Mouse (Mus musculus) ovary, adult 2 months (tissue): ENCODE results near the gene Tbx10. TPM values are rescaled to one million over a fixed set of nuclear protein-coding genes. Genes with fewer than 3 reads are reported as not detected.

Source experiments
- polyA plus RNA-seq: library from polyadenylated mRNA; depleted of rRNA; stranded (reverse); fragments of >200 nt; gene quantifications from 2 replicates; pipeline ENCODE4 v1.2.3, GENCODE M21; 2012; rRNA removed

Tbx10 gene
- not detected in 2 replicates for polyA plus RNA-seq

DNA sequence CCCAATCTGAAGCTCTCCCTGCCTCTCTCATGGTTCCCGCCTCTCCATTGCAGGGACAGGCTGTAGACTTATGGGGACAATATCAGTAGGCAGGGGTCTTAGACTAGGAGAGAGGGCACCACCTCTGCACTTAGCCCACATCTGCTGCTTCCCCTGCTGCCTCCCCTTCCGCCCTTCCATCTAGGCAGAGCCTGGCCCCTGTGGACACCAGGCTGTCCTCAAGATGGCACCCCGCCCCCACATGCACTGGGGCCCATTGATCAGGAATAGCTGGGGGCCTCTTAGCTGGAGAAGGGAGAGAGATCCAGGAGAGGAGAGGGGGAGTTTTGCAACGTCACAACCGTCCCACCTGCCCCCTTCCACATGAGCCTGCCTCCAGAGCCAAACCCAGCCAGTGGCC is at the start of gene Tbx10:
Gene Tbx10, plus strand, starts transcription at position 337 of the 400 bp plus-strand sequence.

DNA sequence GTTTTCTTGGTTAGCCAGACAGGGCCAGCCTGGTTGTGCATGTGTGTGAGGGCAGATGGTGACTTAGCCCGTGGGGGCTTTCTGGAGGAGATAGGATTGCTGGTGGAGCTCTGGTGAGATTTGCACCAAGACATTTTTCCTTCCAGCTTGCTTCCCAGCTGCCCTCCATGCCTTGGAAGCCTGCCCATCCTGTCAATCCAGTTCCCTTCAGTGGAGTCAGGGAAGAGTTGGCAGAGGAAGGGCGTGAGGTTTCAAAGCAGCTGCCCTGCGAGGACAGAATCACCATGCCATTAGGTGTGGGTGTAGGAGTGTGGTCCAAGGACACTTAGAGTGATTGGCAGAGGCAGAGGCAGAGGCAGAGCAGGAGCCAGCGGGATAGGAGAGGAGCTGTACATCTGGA is 34.1 kb upstream of the Tbx10 start, which contains the start of gene Aldh3b3:
Gene Aldh3b3, plus strand, starts transcription at position 176 of the 400 bp plus-strand sequence.

DNA sequence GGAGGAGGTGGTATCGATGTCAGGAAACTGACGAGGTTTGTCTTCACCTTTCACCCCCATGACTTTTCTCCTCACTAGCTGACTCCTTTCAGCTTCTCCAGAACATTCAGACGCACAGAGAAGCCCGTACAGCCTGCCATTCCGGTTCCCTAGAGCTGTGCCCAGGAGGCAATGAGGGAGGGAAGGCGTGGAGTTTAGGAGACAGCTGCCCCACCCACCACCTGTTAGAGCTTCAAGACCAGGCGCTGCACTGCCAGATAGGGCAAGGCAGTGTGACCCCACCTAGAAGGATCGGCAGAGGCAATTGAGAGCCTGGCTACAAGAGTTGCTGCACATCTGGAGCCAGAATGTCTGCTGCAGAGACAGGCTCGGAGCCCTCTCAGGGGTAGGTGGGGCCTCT is 20.3 kb upstream of the Tbx10 start, which contains the start of gene Aldh3b2:
Gene Aldh3b2, plus strand, starts transcription at position 100 of the 400 bp plus-strand sequence.

DNA sequence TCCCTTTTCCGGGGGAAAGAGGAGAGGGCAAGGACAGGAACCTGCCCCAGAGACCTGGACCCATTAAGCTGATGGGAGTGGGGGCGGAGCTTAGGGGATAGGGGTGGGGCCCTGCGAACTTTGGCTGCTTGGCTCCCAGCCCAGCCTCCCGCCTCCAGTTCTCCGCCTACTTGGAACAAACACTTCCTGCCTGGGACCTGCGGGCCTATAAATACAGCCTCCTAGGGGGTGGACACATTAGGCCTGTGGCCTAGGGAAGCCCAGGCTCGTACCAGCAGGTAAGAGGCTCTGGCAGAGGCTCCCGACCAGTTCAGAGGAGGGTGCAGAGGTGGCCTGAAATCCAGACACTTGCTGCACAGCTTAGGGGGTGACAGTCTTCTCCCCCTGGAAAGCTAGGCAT is 6.2 kb upstream of the Tbx10 start, which contains the start of gene Acy3:
Gene Acy3, plus strand, starts transcription at position 237 of the 400 bp plus-strand sequence.

DNA sequence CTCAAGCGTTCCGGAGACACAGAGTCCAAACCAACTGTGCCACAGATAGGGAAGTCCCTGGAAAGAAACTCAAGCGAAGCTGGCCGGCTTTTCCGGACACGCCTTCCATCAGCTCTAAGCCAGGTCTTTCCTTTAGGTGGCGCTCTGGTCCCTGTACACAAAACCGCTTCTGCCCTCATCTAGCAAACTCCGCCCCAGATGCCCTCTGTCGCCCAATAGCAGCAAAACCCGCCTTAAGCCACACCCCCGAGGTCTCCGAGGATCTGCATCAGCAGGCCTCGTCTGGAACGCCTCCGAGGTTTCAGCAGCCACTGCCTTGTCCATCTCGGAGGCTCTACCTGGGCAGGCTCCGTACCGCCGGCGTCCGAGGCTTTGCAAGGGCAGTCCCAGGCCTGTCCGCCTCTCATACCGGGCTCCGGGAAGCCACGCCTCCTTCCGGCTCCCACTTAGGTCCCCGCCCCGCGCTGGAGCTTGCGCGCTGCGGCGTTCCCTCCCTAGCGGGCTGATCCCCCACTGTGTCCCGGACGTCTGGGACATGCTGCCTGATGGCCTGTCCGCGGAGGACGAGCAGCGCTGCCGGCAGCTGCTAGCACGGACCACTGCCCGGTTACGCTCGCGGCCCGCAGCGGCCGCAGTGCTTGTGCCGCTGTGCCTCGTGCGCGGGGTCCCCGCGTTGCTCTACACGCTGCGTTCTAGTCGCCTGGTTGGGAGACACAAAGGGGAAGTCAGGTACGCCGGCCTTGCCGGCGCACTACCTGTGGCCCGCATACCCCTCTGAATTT is 7.8 kb downstream of the Tbx10 start, which contains the start of the genes Nudt8 and Gm49405:
Gene Nudt8, plus strand, starts transcription at position 462 of the 782 bp plus-strand sequence.
Gene Gm49405, plus strand, starts transcription at position 508 of the 782 bp plus-strand sequence.

DNA sequence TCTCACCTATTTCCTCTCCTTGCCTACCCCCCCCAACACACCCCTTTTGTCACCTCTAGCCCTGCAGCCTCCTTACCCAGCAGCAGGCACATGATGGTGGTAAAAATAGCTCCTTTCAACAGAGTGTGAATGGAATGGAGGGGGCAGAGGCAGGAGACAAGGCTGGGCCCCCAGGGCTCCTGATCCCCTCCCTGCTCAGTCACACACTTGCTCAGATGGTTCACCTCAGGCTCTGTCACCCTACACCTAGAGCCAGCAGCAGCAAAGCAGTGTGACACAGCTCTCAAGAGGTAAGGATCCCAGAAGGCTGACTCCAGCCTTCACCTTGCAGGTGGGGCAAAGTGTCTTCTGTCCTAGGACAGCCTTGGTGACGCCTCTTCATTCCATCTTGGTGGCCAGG is 10.6 kb downstream of the Tbx10 start, which contains the start of gene Doc2g:
Gene Doc2g, plus strand, starts transcription at position 202 of the 400 bp plus-strand sequence.

DNA sequence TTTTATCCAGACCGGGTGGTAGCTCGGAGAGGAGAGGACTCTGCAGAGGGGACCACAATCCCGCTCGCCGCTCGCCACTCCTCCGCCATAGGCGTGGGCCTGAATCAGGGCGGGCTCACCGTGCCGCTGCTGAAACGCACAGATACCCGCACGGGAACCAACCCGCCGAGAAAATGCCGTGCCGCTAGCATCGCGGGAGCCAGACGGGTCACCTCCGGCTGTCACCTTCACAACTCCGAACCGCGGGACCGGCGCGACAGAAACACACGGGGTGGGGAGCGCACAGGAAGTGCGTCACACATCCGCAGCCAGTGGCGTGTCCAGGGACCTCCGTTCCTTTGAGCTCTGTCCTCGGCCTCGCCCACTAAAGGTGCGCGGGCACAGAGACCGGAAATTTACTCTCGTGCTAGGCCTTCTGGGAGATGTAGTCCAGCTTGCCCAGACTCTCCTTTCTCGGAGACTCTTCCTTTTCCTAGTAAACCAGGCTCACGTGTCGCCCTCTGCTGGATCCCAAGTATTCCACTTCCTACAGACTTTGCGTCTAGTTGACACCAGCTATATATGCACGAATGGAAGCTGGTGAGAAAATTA is 20.0 kb downstream of the Tbx10 start, which contains the start of gene Ndufv1:
Gene Ndufv1, minus strand, starts transcription at position 375 of the 591 bp plus-strand sequence.

DNA sequence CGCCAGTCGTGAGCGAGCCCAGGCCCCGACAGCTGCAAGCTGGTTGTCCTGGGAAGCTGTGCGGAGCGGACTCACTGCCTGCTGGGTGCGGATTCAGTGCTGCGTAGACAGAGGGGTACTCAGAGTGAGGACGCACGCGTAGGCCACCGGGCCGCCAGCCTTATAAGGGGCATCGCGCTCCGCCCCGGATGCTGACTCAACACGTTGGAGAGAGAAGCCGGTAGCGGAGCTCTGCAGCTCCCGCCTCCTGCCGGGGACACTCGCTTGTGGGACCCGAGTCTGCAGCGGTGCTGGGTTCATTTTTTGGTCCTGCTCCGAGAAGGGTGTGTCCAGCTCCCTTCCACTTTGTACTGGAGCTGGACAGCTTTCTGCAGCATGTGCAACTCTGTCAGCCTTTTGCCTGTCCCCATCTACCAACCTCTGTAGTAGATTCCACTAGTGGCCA is 45.3 kb downstream of the Tbx10 start, which contains the start of gene Gstp1:
Gene Gstp1, minus strand, starts transcription at position 198 of the 445 bp plus-strand sequence.

DNA sequence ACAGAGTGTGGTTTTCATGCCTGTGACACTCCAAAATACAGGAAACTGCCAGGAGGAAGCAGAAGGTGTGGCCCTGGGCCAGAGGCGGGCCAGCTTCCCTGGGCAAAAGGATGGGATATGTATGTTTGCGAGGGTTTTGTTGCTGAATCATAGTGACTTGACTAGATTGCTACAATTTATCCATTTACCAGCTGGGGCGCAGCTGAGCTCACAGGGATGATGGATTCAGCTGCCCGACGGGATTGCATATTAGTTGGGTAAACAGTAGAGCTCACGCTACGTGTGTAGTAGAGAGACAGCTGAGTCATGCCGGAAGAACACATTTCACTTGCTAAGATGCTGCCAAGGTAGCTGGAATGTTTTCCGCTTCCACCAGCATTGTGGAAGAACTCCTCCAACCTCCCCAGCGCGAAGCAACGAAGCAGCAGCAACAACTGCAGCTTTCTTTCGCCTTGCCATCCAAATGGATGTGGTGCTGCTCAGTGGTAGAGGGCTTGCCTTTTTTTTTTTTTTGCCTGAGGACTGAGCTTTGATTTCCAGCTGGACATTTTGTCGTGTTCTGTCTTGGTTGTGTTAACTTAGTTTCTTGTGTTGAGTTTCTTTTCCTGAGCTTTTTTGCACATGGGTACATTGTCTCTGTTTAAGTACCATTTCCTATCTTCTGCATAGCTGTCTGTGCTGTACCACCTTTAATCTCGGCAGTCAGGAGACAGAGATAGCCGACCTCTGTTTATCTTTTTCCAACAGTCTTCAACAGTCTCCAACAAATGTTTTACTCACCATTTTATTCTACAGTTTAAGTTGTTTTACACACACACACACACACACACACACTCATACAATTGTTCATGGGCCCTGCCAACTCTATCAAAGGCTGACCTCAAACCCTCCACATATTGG is 53.7 kb downstream of the Tbx10 start, which contains the start of gene Gstp2:
Gene Gstp2, minus strand, starts transcription at position 58 of the 900 bp plus-strand sequence.

Other genes with a start within 250 kb of the Tbx10 start
- 14.5 and 17.9 TPM in 2 replicates for gene Kmt5b, start 225.3 kb upstream of the Tbx10 start, polyA plus RNA-seq
- 104 and 134 TPM in 2 replicates for gene Chka, start 141.0 kb upstream of the Tbx10 start, polyA plus RNA-seq
- gene Tcirg1, start 85.6 kb upstream of the Tbx10 start, polyA plus RNA-seq, result 201 and 237 TPM in 2 replicates
- gene Ndufs8, start 80.0 kb upstream of the Tbx10 start, polyA plus RNA-seq, result 383 and 425 TPM in 2 replicates
- 48.6 and 65.2 TPM in 2 replicates for gene Aldh3b1, start 62.9 kb upstream of the Tbx10 start, polyA plus RNA-seq
- gene Unc93b1, start 57.6 kb upstream of the Tbx10 start, polyA plus RNA-seq, result 181 and 196 TPM in 2 replicates
- gene Aldh3b3, start 34.1 kb upstream of the Tbx10 start, polyA plus RNA-seq, result 0.06 and 0.22 TPM in 2 replicates
- gene Aldh3b2, start 20.4 kb upstream of the Tbx10 start, polyA plus RNA-seq, result 1.8 and 2.1 TPM in 2 replicates
- 26.4 and 39.5 TPM in 2 replicates for gene Acy3, start 6.2 kb upstream of the Tbx10 start, polyA plus RNA-seq
- gene Nudt8, start 7.8 kb downstream of the Tbx10 start, polyA plus RNA-seq, result 21.4 and 31.4 TPM in 2 replicates
- gene Gm49405, start 7.9 kb downstream of the Tbx10 start, polyA plus RNA-seq, result 2.0 and 3.0 TPM in 2 replicates
- gene Doc2g, start 10.6 kb downstream of the Tbx10 start, polyA plus RNA-seq, result 14.7 and 15.3 TPM in 2 replicates
- gene Ndufv1, start 20.1 kb downstream of the Tbx10 start, polyA plus RNA-seq, result 114 and 130 TPM in 2 replicates
- 602 and 633 TPM in 2 replicates for gene Gstp1, start 45.2 kb downstream of the Tbx10 start, polyA plus RNA-seq
- gene Gstp2, start 53.3 kb downstream of the Tbx10 start, polyA plus RNA-seq, result 19.2 and 19.7 TPM in 2 replicates
- 0.62 and 1.6 TPM in 2 replicates for gene Gstp3, start 66.8 kb downstream of the Tbx10 start, polyA plus RNA-seq
- gene Cabp2, start 88.8 kb downstream of the Tbx10 start, polyA plus RNA-seq, result not detected in 2 replicates
- 282 and 353 TPM in 2 replicates for gene Cdk2ap2, start 104.4 kb downstream of the Tbx10 start, polyA plus RNA-seq
- 140 and 151 TPM in 2 replicates for gene Pitpnm1, start 107.2 kb downstream of the Tbx10 start, polyA plus RNA-seq
- gene Aip, start 133.1 kb downstream of the Tbx10 start, polyA plus RNA-seq, result 123 and 142 TPM in 2 replicates
- gene Gpr152, start 147.0 kb downstream of the Tbx10 start, polyA plus RNA-seq, result 0.10 and 0.18 TPM in 2 replicates
- 0.06 TPM in 1 of 2 replicates, not detected in the other for gene Cabp4, start 151.3 kb downstream of the Tbx10 start, polyA plus RNA-seq
- 376 and 395 TPM in 2 replicates for gene Coro1b, start 155.9 kb downstream of the Tbx10 start, polyA plus RNA-seq
- gene Ptprcap, start 160.9 kb downstream of the Tbx10 start, polyA plus RNA-seq, result 32.6 and 49.4 TPM in 2 replicates
- 34.0 and 51.7 TPM in 2 replicates for gene Rps6kb2, start 170.6 kb downstream of the Tbx10 start, polyA plus RNA-seq
- gene Carns1, start 182.7 kb downstream of the Tbx10 start, polyA plus RNA-seq, result 11.3 and 12.2 TPM in 2 replicates
- gene Tbc1d10c, start 198.5 kb downstream of the Tbx10 start, polyA plus RNA-seq, result 5.6 and 6.3 TPM in 2 replicates
- 485 and 610 TPM in 2 replicates for gene Ppp1ca, start 199.3 kb downstream of the Tbx10 start, polyA plus RNA-seq
- 28.8 and 35.2 TPM in 2 replicates for gene Rad9a, start 208.9 kb downstream of the Tbx10 start, polyA plus RNA-seq
- 39.8 and 49.9 TPM in 2 replicates for gene Clcf1, start 221.5 kb downstream of the Tbx10 start, polyA plus RNA-seq
- not detected in 2 replicates for gene AC109138.7, start 221.6 kb downstream of the Tbx10 start, polyA plus RNA-seq
- 79.9 and 81.1 TPM in 2 replicates for gene Pold4, start 239.1 kb downstream of the Tbx10 start, polyA plus RNA-seq